Mouse (Mus musculus) cerebral cortex, adult 2 months (tissue): ENCODE results near the gene Capzb.

Experiments used
- WGBS: fragments of 180-500 bp; shearing (Covaris S2); methylation state at CpG from one replicate; pipeline ENCODE4 v1.1.7; 2018; 5-methylcytosine and 5-hydroxymethylcytosine counted together

Gene Capzb

DNA sequence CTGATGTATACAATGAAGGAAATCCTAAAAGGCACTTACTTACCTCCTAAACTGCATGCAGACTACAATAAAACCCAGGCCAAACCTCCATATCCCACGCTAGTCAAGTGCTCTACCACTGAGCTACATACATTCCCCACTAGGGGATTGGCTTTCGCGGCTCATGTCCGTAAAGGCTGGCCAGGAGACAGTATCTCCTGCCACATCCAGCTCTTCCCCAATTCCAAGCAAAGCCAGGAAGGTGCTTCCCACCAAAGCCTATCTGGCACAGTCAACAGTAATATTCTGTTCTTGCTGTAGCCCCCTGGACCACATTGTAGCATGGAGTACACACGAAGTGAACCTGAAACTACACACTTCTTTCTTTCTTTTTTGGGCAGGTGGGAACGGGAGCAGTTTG lies 117.0 kb downstream of the Capzb start:
- 28% methylated on average over 6 of the region's 6 CpGs for WGBS

DNA sequence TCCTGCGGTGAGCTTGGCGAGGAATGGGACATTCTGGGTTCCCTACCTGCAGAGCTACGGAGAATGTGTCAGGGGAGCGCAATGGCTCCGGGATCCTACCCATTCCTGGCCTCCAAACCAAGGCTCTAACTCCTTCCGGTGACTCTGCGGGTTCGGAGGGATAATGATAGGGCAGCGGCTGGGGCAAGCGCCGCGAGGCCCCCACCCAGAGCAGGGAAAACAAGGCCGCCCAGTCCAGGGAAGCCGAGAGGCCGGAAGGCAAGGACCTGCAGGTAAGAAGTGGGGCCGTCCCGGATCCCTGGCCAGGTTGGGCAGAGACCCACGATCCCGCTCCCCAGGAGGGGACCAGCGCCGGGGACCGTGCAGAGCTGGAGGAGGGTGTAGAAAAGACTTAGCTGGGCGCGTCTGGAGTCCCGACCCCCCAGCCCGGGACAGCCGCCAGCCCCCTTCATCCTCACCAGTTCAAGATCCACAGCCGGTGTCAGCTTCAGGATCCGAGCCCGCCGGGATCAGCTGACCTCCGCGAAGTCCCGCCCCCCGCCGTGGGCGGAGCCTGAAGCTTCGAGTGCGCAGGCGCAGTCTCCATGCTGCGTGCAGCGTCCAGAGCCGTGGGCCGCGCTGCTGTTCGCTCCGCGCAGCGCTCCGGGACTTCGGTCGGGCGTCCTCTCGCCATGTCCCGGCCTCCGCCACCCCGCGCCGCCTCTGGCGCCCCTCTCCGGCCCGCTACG lies 117.6 kb downstream of the Capzb start, which contains the start of the genes Pqlc2 and Akr7a5:
Pqlc2 (minus strand) TSS at position 538 of the 728 bp plus-strand sequence.
Akr7a5 (plus strand) TSS at position 574 of the 728 bp plus-strand sequence.
- WGBS: under 1% methylated on average over 63 of the region's 63 CpGs

DNA sequence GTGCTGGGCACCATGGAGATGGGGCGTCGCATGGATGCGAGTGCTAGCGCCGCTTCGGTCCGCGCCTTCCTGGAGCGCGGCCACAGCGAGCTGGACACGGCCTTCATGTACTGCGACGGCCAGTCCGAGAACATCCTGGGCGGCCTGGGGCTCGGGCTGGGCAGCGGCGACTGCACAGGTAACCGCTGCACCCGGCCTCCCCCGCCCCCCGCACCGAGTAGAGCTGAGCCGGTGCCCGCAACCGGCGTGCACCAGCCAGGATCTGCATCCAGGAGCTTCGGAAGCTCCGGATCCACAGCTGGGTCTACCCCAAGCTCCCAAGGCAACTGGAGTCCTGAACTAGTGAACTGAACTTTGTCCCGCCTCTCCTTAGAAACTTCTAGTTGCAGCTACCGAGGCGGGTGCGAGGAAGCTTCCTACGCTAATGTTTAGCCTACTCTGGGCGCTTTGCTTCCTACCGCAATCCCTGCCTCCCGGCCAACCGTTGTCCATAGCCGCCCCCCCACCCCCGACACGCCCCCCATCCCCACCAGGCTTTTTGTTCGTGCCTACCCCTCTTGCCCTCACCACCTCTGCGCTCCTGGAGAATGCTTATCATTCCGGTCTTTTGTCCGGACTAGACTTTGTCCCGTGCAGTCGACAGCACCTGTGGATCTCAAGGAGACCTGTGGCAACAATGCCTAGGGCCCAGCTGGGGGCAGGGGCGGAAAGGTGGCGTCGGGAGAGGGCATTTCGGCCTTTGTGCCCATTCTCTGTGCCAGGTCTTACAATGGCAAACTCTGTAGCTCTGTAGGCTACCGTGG lies 118.4 kb downstream of the Capzb start:
- WGBS: 1% methylated on average over 53 of the region's 53 CpGs

- WGBS: 22% methylated on average over 14 of the region's 14 CpGs
Measured at GRCm38 (mm10) chr4:139311707-139312106, 119.0 kb downstream of the Capzb start.

- 72% methylated on average over 4 of the region's 4 CpGs for WGBS
Measured at GRCm38 (mm10) chr4:139312632-139313031, 119.9 kb downstream of the Capzb start.

- WGBS: 94% methylated on average over 11 of the region's 11 CpGs
Measured at GRCm38 (mm10) chr4:139318449-139318848, 125.8 kb downstream of the Capzb start.

- WGBS: 95% methylated on average over 4 of the region's 4 CpGs
Measured at GRCm38 (mm10) chr4:139319740-139320139, 127.0 kb downstream of the Capzb start.

- WGBS: 15% methylated on average over 10 of the region's 10 CpGs
Measured at GRCm38 (mm10) chr4:139330605-139331004, 137.9 kb downstream of the Capzb start.

- 78% methylated on average over 6 of the region's 9 CpGs for WGBS
Measured at GRCm38 (mm10) chr4:139334631-139335295, 142.1 kb downstream of the Capzb start.

- 50% methylated on average over 7 of the region's 7 CpGs for WGBS
Measured at GRCm38 (mm10) chr4:139335507-139335906, 142.8 kb downstream of the Capzb start.

DNA sequence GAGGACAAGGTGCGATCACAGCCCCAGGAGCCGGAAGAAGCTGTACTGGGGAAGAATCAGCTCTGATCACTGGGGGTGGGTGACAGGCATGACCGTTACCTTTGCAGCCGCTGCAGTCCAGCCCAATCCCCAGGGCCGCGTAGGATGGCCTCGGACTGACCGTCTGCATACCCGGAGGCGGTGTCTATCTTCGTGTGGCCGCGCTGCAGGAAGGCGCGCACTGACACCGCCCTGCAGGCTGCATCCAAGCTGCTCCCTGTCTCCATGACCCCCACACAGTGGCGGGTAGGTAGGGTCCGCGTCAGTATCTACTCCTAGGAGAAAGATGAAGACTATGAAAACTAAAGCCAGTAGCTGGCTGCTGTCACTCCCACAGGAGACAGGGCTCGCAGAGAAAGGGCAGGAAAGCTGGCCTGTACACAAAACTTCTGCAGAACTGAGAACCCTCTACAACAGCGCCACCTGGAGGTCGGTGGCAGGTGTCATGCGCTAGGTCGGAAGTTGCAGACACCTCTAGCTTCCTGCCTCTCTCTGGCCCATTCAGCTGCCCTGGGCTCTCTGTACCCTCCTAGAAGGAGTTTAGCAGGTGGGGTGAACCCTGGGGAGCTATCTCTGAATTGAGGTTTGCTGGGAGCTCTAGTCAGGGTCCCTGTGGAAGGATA lies 144.3 kb downstream of the Capzb start:
- 22% methylated on average over 24 of the region's 24 CpGs for WGBS

- WGBS: 56% methylated on average over 33 of the region's 33 CpGs
Measured at GRCm38 (mm10) chr4:139338145-139338544, 145.4 kb downstream of the Capzb start.

DNA sequence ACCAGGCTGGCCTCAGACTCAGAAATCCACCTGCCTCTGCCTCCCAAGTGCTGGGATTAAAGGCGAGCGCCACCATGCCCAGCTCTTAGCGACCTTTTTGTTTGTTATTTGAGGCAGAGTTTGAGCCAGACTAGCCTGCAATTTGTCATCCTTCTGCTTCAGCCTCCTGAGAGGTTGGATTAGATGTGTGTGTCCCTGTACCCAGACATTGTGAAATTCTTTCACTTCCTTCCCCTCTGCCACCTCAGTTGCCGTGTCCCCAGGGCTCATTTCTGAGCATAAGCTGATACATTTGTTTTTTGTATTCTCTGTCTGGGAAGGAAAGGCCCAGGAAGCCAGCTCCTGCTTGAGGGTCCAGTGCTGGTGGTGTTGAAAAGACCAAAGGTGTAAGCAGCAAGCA lies 148.1 kb downstream of the Capzb start:
- WGBS: 80% methylated on average over 4 of the region's 4 CpGs
